Mouse (Mus musculus) adrenal gland, postnatal 0 days (tissue): Measurements from ENCODE around the gene Mgat4a. TPM values are rescaled to one million over a fixed set of nuclear protein-coding genes. Genes with fewer than 3 reads are reported as not detected.

Experiments
- polyA plus RNA-seq: library from polyadenylated mRNA; unstranded; fragments of >200 nt; fragmentation: Nextera tagmentation; extraction: Ambion mirVana; gene quantifications from 2 replicates; pipeline ENCODE4 v1.2.1, GENCODE M21; 2015

Gene Mgat4a
- polyA plus RNA-seq: 3.4 and 3.6 TPM in 2 replicates

GRCm38 (mm10) chr1:37540810-37541658 lies at the start of gene Mgat4a:
Mgat4a (minus strand) TSS chr1:37541016.

GRCm38 (mm10) chr1:37429366-37430296 lies 111.2 kb downstream of the Mgat4a start, which contains the start of the genes Coa5 and Unc50:
Coa5 (minus strand) TSS chr1:37430103.
Unc50 (plus strand) TSS chr1:37430139.

Other genes starting within 250 kb of the Mgat4a start
- 13.4 and 18.7 TPM in 2 replicates for gene Inpp4a, start 241.2 kb downstream of the Mgat4a start, polyA plus RNA-seq
- 26.5 and 39.9 TPM in 2 replicates for gene Coa5, start 110.9 kb downstream of the Mgat4a start, polyA plus RNA-seq
- 200 and 214 TPM in 2 replicates for gene Unc50, start 110.9 kb downstream of the Mgat4a start, polyA plus RNA-seq
- 2.6 and 3.5 TPM in 2 replicates for gene 2010300C02Rik, start 179.1 kb upstream of the Mgat4a start, polyA plus RNA-seq